Mouse (Mus musculus) midbrain, embryonic 14.5 days (tissue): ENCODE results near the gene Zyg11b. TPM values are rescaled to one million over a fixed set of nuclear protein-coding genes. Genes with fewer than 3 reads are reported as not detected.

Source experiments
- ATAC-seq: fragments of 200-750 bp; cut with Nextera tagmentation; 2 replicates; pipeline ENCODE4 v1.8.0; 2017; ENCODE audit warnings: moderate number of reproducible peaks, moderate library complexity; ENCODE audit not compliant: low FRiP score, low TSS enrichment
- DNase-seq: peaks from one replicate; pipeline ENCODE4 v3.0.0-alpha.2; 2015
- H3K27ac ChIP-seq: fragments of 300-500 bp; sonication (generic); replicated peaks from 2 replicates; pipeline ENCODE4 v1.5.1; 2014; ENCODE audit warnings: mild to moderate bottlenecking, low read depth, low read length, moderate library complexity
- H3K27me3 ChIP-seq: fragments of 300-500 bp; sonication (generic); 2 replicates; pipeline ENCODE4 v1.6.1; 2014; ENCODE audit warnings: low read length, control low read depth, mixed read lengths; ENCODE audit not compliant: control insufficient read depth, insufficient read depth
- H3K36me3 ChIP-seq: fragments of 300-500 bp; sonication (generic); 2 replicates; pipeline ENCODE4 v1.6.1; 2014; ENCODE audit warnings: low read length, control low read depth; ENCODE audit not compliant: control insufficient read depth, insufficient read depth
- H3K4me1 ChIP-seq: fragments of 300-500 bp; sonication (generic); 2 replicates; pipeline ENCODE4 v1.6.1; 2014; ENCODE audit warnings: mild to moderate bottlenecking, antibody characterized with exemption, low read length, control low read depth; ENCODE audit not compliant: control insufficient read depth, insufficient read depth
- H3K4me2 ChIP-seq: fragments of 300-500 bp; sonication (generic); 2 replicates; pipeline ENCODE4 v1.6.1; 2014; ENCODE audit warnings: mild to moderate bottlenecking, low read length, moderate library complexity
- H3K4me3 ChIP-seq: fragments of 300-500 bp; sonication (generic); replicated peaks from 2 replicates; pipeline ENCODE4 v1.5.1; 2014; ENCODE audit warnings: low read depth, low read length
- H3K9ac ChIP-seq: fragments of 300-500 bp; sonication (generic); replicated peaks from 2 replicates; pipeline ENCODE4 v1.6.1; 2014; ENCODE audit warnings: mild to moderate bottlenecking, low read length, moderate library complexity
- H3K9me3 ChIP-seq: fragments of 300-500 bp; sonication (generic); 2 replicates; pipeline ENCODE4 v1.6.1; 2016; ENCODE audit warnings: low read length, control low read depth, mixed read lengths; ENCODE audit not compliant: control insufficient read depth
- WGBS: fragments of 180-500 bp; shearing (Covaris S2); extraction: QIAGEN DNeasy Blood & Tissue Kit; methylation state at CpG from one replicate; pipeline ENCODE4 v1.1.7; 2014; 5-methylcytosine and 5-hydroxymethylcytosine counted together
- polyA plus RNA-seq: library from polyadenylated mRNA; unstranded; fragments of >200 nt; fragmentation: Nextera tagmentation; extraction: Ambion mirVana; gene quantifications from 2 replicates; pipeline ENCODE4 v1.2.1, GENCODE M21; 2014

The Zyg11b gene
- polyA plus RNA-seq, 1 experiment from 2014 or later, result 49.7 TPM

DNA sequence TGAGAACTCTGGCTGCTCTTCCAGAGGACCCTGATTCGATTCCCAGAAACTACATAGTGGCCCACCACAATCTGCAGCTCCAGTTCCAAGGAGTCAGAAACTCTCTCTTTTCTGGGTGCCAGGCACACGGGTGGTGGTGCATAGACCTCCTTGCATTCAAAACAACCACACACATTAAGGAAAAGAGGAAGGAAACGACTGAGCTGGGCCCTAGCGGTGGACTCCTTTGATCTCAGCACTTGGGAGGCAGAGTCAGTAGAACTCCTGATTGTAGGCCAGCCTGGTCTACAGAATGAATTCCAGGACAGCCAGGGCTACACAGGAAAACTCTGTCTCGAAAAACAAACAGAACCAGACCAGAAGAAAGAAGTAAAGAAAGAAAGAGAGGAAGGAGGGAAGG lies 22.7 kb upstream of the Zyg11b start:
- 72% methylated on average over 5 of the region's 5 CpGs for WGBS
- DNase-seq (no peak), ATAC-seq (no peak)
- H3K9ac ChIP-seq, result no peak overlapping the region
- peaks cover 2% of the 10 kb centered on the region; the same call in 1 of the 2 replicates for H3K4me1 ChIP-seq
- no peaks in the 10 kb centered on the region for H3K36me3 ChIP-seq
- H3K4me3 ChIP-seq, result no peak overlapping the region
- no peaks in the 10 kb centered on the region for H3K27me3 ChIP-seq
- no peak overlapping the region for H3K27ac ChIP-seq
- H3K4me2 ChIP-seq, result no peak overlapping the region
- no peaks in the 10 kb centered on the region for H3K9me3 ChIP-seq

DNA sequence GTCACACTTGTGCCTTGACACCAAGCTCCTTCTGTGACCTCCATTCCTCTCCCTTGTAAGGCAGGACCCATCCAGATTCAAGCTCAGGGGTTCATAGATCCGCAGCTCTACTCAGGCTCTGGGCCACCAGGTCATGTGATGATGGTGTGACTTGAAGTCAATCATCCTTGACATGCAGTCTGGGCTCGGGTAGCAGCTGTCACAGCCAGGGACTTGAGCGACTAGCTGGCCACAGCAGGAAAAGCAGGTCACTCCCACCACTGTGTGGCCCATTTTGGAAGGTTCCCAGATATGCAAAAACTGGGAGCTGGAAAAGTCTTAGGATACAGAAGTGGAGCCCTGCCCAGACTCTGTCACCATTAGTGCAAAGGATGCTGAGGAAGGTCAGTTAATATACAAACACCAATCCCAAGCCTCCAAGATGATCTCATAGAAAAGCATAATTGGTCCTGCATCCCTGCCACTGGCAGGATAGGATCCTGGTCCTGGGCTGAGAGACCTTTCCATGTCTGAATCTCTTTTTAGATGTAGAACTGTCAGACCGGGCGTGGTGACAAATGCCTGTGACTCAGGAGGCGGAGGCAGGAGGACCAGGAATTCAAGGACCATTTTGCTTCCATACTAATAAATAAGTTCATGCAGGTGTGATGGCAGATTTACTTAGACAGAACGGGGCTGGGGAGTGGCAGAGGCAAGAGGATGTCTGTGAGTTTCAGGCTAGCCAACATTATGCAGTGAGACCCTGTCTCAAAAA lies 19.9 kb upstream of the Zyg11b start:
- WGBS, result 71% methylated on average over 7 of the region's 7 CpGs
- H3K36me3 ChIP-seq, result no peaks in the 10 kb centered on the region
- no peaks in the 10 kb centered on the region for H3K4me1 ChIP-seq
- ATAC-seq (no peak), DNase-seq (no peak)
- no peak overlapping the region for H3K9ac ChIP-seq
- no peak overlapping the region for H3K4me3 ChIP-seq
- H3K27me3 ChIP-seq, result no peaks in the 10 kb centered on the region
- H3K27ac ChIP-seq, result no peak overlapping the region
- no peaks in the 10 kb centered on the region for H3K9me3 ChIP-seq
- H3K4me2 ChIP-seq, result no peak overlapping the region

DNA sequence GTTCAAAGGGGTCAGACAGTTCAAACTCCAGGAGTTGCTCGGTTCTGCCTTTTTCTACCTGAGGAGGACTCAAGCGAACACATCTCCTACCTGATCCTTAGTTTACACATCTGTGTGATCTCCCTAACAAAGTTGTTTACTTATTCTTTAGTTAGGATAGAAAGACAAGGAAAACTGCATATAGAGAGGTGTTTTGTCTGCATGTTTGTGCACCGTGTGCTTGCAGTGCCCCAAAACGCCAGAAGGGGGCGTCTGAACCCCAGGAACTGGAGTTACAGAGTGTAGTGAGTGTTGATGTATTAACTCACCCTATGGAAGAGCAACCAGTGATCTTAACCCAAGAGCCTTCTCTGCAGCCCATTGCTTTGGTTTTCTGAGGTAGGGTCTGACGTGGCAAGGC lies 18.9 kb upstream of the Zyg11b start:
- H3K9me3 ChIP-seq, result no peaks in the 10 kb centered on the region
- H3K27ac ChIP-seq, result no peak overlapping the region
- H3K9ac ChIP-seq, result no peak overlapping the region
- no peak overlapping the region for H3K4me2 ChIP-seq
- H3K4me1 ChIP-seq, result no peaks in the 10 kb centered on the region
- DNase-seq (no peak), ATAC-seq (no peak)
- H3K27me3 ChIP-seq, result no peaks in the 10 kb centered on the region
- 77% methylated on average over 6 of the region's 6 CpGs for WGBS
- H3K4me3 ChIP-seq, result no peak overlapping the region
- no peaks in the 10 kb centered on the region for H3K36me3 ChIP-seq

- no peaks in the 10 kb centered on the region for H3K4me1 ChIP-seq
- ATAC-seq, result no peak
- no peak overlapping the region for H3K4me3 ChIP-seq
- no peaks in the 10 kb centered on the region for H3K27me3 ChIP-seq
- no peak for DNase-seq
- WGBS, result 88% methylated on average over 7 of the region's 8 CpGs
- H3K9me3 ChIP-seq, result no peaks in the 10 kb centered on the region
- H3K4me2 ChIP-seq, result no peak overlapping the region
- no peaks in the 10 kb centered on the region for H3K36me3 ChIP-seq
- no peak overlapping the region for H3K9ac ChIP-seq
- H3K27ac ChIP-seq, result no peak overlapping the region
Observed at GRCm38 (mm10) chr4:108318649-108319615, 18.0 kb upstream of the Zyg11b start.

GRCm38 (mm10) chr4:108317656-108318605 lies 17.0 kb upstream of the Zyg11b start:
- 83% methylated on average over 12 of the region's 12 CpGs for WGBS
- Histone ChIP-seq H3K4me1 (no peaks in the 10 kb centered on the region), H3K4me3 (no peak overlapping the region), H3K36me3 (no peaks in the 10 kb centered on the region), H3K27me3 (no peaks in the 10 kb centered on the region), H3K4me2 (no peak overlapping the region), H3K27ac (no peak overlapping the region), H3K9ac (no peak overlapping the region), H3K9me3 (no peaks in the 10 kb centered on the region)
- ATAC-seq (no peak), DNase-seq (no peak)

GRCm38 (mm10) chr4:108314041-108314440 lies 13.1 kb upstream of the Zyg11b start:
- no peak overlapping the region for H3K9ac ChIP-seq

GRCm38 (mm10) chr4:108310706-108311105 lies 9.8 kb upstream of the Zyg11b start:
- H3K9me3 ChIP-seq, result peaks cover 3% of the 10 kb centered on the region; the same call in 1 of the 2 replicates
- no peak for ATAC-seq
- 88% methylated on average over 6 of the region's 6 CpGs for WGBS
- no peak overlapping the region for H3K4me2 ChIP-seq
- H3K27ac ChIP-seq, result no peak overlapping the region
- H3K36me3 ChIP-seq, result no peaks in the 10 kb centered on the region
- H3K4me3 ChIP-seq, result no peak overlapping the region
- no peak for DNase-seq
- H3K9ac ChIP-seq, result no peak overlapping the region
- no peaks in the 10 kb centered on the region for H3K27me3 ChIP-seq
- H3K4me1 ChIP-seq, result no peaks in the 10 kb centered on the region

More at GRCm38 (mm10) chr4:108314041-108314440, 13.1 kb upstream of the Zyg11b start:
- no peaks in the 10 kb centered on the region for H3K36me3 ChIP-seq
- H3K4me1 ChIP-seq, result no peaks in the 10 kb centered on the region
- no peak overlapping the region for H3K4me2 ChIP-seq
- 36% methylated on average over 5 of the region's 5 CpGs for WGBS
- ATAC-seq, result no peak
- H3K9me3 ChIP-seq, result no peaks in the 10 kb centered on the region
- H3K4me3 ChIP-seq, result no peak overlapping the region
- H3K27me3 ChIP-seq, result no peaks in the 10 kb centered on the region
- DNase-seq, result no peak
- no peak overlapping the region for H3K27ac ChIP-seq

- Histone ChIP-seq H3K27me3 (no peaks in the 10 kb centered on the region), H3K4me1 (peaks cover 19% of the 10 kb centered on the region), H3K4me3 (no peak overlapping the region), H3K9me3 (peaks cover 5% of the 10 kb centered on the region; the same call in 1 of the 2 replicates), H3K9ac (no peak overlapping the region), H3K36me3 (no peaks in the 10 kb centered on the region), H3K4me2 (no peak overlapping the region), H3K27ac (no peak overlapping the region)
- ATAC-seq (no peak), DNase-seq (no peak)
- 76% methylated on average over 5 of the region's 5 CpGs for WGBS
Observed at GRCm38 (mm10) chr4:108302296-108302890, 1.5 kb upstream of the Zyg11b start.
